ENCODE assay signal across 27 mouse cellular contexts in genomic region chr14:23563180-23563579, GRCm38 (mm10).
"Had no signal": no experiment of that assay in that cellular context is flagged by ENCODE, and none has a peak within 500 bp of the region (broad histone marks: within the 10 kb centered on the region; RNA-seq: fewer than 3 reads in every experiment).

No protein-coding gene starts in this region.

- H3K4me3 ChIP-seq: heart, adult 2 months; heart, embryonic 12.5 days; hindbrain, embryonic 10.5 days; hindbrain, embryonic 13.5 days; hindbrain, embryonic 15.5 days; kidney, embryonic 15.5 days; layer of hippocampus, adult 2 months; left cerebral cortex, adult 2 months; limb, embryonic 10.5 days; limb, embryonic 12.5 days; liver, embryonic 13.5 days; liver, embryonic 15.5 days had no signal

- H3K4me1 ChIP-seq: heart, embryonic 12.5 days; liver, embryonic 13.5 days; liver, embryonic 15.5 days had no signal

- H3K27ac ChIP-seq: heart, adult 2 months; hindbrain, embryonic 10.5 days; hindbrain, embryonic 13.5 days; hindbrain, embryonic 15.5 days; hindbrain, postnatal 0 days; kidney, embryonic 15.5 days; kidney, postnatal 0 days; layer of hippocampus, adult 2 months; left cerebral cortex, adult 2 months; limb, embryonic 10.5 days; limb, embryonic 12.5 days; liver, embryonic 13.5 days; liver, embryonic 15.5 days had no signal

- H3K4me2 ChIP-seq: heart, embryonic 12.5 days; hindbrain, embryonic 13.5 days; hindbrain, embryonic 15.5 days; kidney, embryonic 15.5 days; limb, embryonic 12.5 days; liver, embryonic 11.5 days; liver, embryonic 13.5 days; liver, embryonic 15.5 days had no signal

- ATAC-seq: hindbrain, postnatal 0 days; intestine, embryonic 16.5 days had no signal

- H3K9me3 ChIP-seq: heart, embryonic 12.5 days; hindbrain, embryonic 10.5 days; hindbrain, embryonic 13.5 days; hindbrain, embryonic 15.5 days; kidney, embryonic 15.5 days; limb, embryonic 10.5 days; limb, embryonic 12.5 days; liver, embryonic 13.5 days; liver, embryonic 15.5 days had no signal

- DNase-seq: gastrocnemius, postnatal 14 days; gastrocnemius, postnatal 36 days; heart, adult 11 months; heart, adult 2 months; heart, postnatal 10 days; heart, postnatal 4 days; kidney, adult 11 months; kidney, adult 2 months; kidney, adult 9 months; kidney, postnatal 25 days; kidney, postnatal 4 days; liver; liver, embryonic 13.5 days had no signal

- H3K27me3 ChIP-seq: hindbrain, embryonic 13.5 days; hindbrain, embryonic 15.5 days; kidney, embryonic 15.5 days; limb, embryonic 12.5 days; liver, embryonic 13.5 days; liver, embryonic 15.5 days had no signal

- H3K9ac ChIP-seq: heart, embryonic 12.5 days; hindbrain, embryonic 13.5 days; hindbrain, embryonic 15.5 days; kidney, embryonic 15.5 days; limb, embryonic 12.5 days; liver, embryonic 13.5 days; liver, embryonic 15.5 days had no signal

- H3K36me3 ChIP-seq: heart, embryonic 12.5 days; hindbrain, embryonic 10.5 days; hindbrain, embryonic 13.5 days; hindbrain, embryonic 15.5 days; kidney, embryonic 15.5 days; limb, embryonic 10.5 days; limb, embryonic 12.5 days; liver, embryonic 13.5 days; liver, embryonic 15.5 days had no signal
